Mouse (Mus musculus) cerebellum, adult 18-20 months (tissue): ENCODE measurements at regions not wholly inside any gene's neighbourhood (a gene's known extent, or its start where the extent isn't known, plus 50 kb on each side); places are given as distances from the start of the nearest gene placed in this dataset.

Source experiments
- DNase-seq, 2 experiments: peaks; one replicate each; pipeline ENCODE4 v3.0.0; 2021

- peak; percentile 87 to 88 for DNase-seq
Measured at GRCm38 (mm10) chr14:49838410-49838809, 55.2 kb upstream of the Armh4 start.

- DNase-seq, result peak in 1 of 2 experiments; percentile 31
Measured at GRCm38 (mm10) chr14:49834695-49835094, 51.5 kb upstream of the Armh4 start.
